Mouse (Mus musculus) brain, embryonic 14.5 days (tissue): ENCODE measurements around the gene Lrrc25.

Source experiments
- CTCF ChIP-seq: fragments of 200-500 bp; IDR thresholded peaks from 2 replicates; pipeline ENCODE4 v1.5.1; 2012; ENCODE audit warnings: inconsistent platforms, mild to moderate bottlenecking, moderate library complexity, borderline replicate concordance; ENCODE audit not compliant: insufficient read depth, insufficient read length; ENCODE audit errors: extremely low read depth
- POLR2A ChIP-seq: fragments of 200-500 bp; IDR thresholded peaks from 2 replicates; pipeline ENCODE4 v1.6.1; 2012; ENCODE audit warnings: mild to moderate bottlenecking, inconsistent platforms, borderline replicate concordance; ENCODE audit not compliant: poor library complexity, insufficient read depth, insufficient read length, severe bottlenecking; ENCODE audit errors: extremely low read depth

DNA sequence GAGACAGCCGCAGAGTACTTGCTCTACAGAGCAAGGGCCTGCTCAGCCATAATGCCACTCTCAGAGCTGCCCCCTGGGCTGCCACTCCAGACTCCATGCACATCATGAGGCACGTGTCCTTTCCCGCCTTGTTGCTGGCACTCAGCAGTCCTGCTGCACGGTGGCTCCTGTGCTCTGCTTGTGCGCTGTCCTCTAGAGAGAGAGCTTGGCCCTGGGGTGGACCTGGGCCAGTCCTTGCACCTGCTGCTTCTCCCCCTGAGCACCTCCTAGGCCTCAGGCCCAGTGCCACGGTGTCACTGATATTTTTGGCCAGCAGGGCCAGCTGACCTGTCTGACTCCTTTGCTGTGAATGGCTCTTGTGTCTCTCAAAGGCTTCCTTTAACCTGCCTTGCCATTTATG, 45.0 kb upstream of the Lrrc25 start:
- TF ChIP-seq CTCF (no peak), POLR2A (no peak)
